Mouse (Mus musculus): Measurements from ENCODE around the gene Slx4. TPM values are rescaled to one million over a fixed set of nuclear protein-coding genes. Genes with fewer than 3 reads are reported as not detected.

Slx4 gene
- total and polyA plus RNA-seq, 3 experiments: 13.4 to 47.4 (median 30.4) TPM

DNA sequence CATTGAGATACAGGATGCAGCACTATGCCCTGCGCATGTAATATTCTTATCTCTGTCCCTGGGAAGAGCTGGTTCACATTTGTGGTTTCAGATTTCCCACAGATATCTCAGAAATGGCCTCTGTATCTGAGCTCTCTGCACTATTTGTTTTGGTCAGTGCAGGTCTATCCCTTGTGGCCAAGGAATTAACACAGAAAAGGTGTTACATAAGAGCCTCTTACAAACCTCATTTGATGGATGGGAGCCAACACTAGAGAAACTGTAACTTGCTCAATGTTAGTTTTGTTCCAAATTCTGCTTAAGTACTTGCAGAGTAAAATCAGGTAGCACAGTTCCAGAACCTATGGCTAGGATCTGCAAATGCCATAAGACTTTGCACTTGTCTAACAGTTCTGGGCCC, 69.5 kb downstream of the Slx4 start:
- no peak overlapping the region for H3K27ac ChIP-seq (ENCODE audit: insufficient read depth, low read depth)
- H3K4me1 ChIP-seq (ENCODE audit: control insufficient read depth in 1 of 2, insufficient read depth in 2 of 2): peaks cover 0 to 2% of the 10 kb centered on the region in 2 experiments; a peak in 1 of 4 replicates
- TF ChIP-seq MAX (IDR thresholded peaks at IDR 0.05; ENCODE audit: low read length) (no peak), CHD2 (IDR thresholded peaks at IDR 0.05; ENCODE audit: low read length) (no peak), TCF12 (IDR thresholded peaks at IDR 0.05; ENCODE audit: low read depth, low read length) (no peak)
- no peaks in the 10 kb centered on the region for H3K79me2 ChIP-seq (replicated peaks; ENCODE audit: control insufficient read depth, extremely low read depth, insufficient read depth, poor library complexity, severe bottlenecking)
- no peak overlapping the region for H3K4me2 ChIP-seq (ENCODE audit: insufficient read depth, low read depth, poor library complexity, severe bottlenecking)
- no peak overlapping the region for H3K4me3 ChIP-seq (replicated peaks in 1 of 3; ENCODE audit: low read depth in 2 of 3, low read length in 2 of 3, poor library complexity in 1 of 3)
- no peaks in the 10 kb centered on the region for H3K27me3 ChIP-seq (replicated peaks)
- H3K9ac ChIP-seq (ENCODE audit: insufficient read depth, low read depth): no peak overlapping the region
- no peaks in the 10 kb centered on the region for H3K9me3 ChIP-seq (replicated peaks; ENCODE audit: low read length)
- in situ Hi-C loops (cut with MboI; ENCODE audit: low pct_ligation_motif_present, low pct_unique_long_range_greater_than_20kb, low sequenced_read_pairs) (no loop called here), dilution Hi-C loops (cut with MboI; ENCODE audit: extremely low pct_ligation_motif_present, extremely low pct_unique_long_range_greater_than_20kb, low sequenced_read_pairs) (no loop called here)
- H3K36me3 ChIP-seq (replicated peaks in 1 of 2; ENCODE audit: control insufficient read depth in 1 of 2, insufficient read depth in 1 of 2, low read length in 1 of 2): peaks cover 68 to 90% of the 10 kb centered on the region in 2 experiments
- DNase-seq (ENCODE audit: extremely low read depth): no peak

DNA sequence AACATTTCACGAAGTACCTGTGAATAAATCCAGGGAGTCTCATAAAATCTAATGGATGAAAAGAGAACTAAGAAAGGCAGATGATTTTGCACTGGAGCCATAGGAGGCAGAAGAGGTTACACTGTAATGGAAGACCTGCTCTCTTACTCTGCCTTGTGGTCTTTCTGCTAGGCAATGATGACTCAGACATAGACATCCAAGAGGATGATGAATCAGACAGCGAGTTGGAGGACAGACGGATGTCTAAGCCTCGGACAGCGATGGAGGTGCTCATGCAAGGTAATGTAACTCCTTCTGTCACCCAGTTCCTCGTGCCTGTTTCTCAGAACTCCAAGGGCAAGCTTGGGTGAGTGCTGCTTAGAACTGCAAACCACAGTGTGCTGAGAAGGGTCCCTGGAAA, 70.0 kb downstream of the Slx4 start:
- Histone ChIP-seq H3K9me3 (replicated peaks; ENCODE audit: low read length) (no peaks in the 10 kb centered on the region), H3K4me3 (replicated peaks in 1 of 3; ENCODE audit: low read depth in 2 of 3, low read length in 2 of 3, poor library complexity in 1 of 3) (no peak overlapping the region), H3K9ac (ENCODE audit: insufficient read depth, low read depth) (no peak overlapping the region), H3K79me2 (replicated peaks; ENCODE audit: control insufficient read depth, extremely low read depth, insufficient read depth, poor library complexity, severe bottlenecking) (no peaks in the 10 kb centered on the region), H3K27ac (ENCODE audit: insufficient read depth, low read depth) (no peak overlapping the region), H3K4me1 (ENCODE audit: control insufficient read depth in 1 of 2, insufficient read depth in 2 of 2) (peaks cover 0 to 2% of the 10 kb centered on the region in 2 experiments; a peak in 1 of 4 replicates), H3K36me3 (replicated peaks in 1 of 2; ENCODE audit: control insufficient read depth in 1 of 2, insufficient read depth in 1 of 2, low read length in 1 of 2) (peaks cover 67 to 89% of the 10 kb centered on the region in 2 experiments), H3K27me3 (replicated peaks) (no peaks in the 10 kb centered on the region), H3K4me2 (ENCODE audit: insufficient read depth, low read depth, poor library complexity, severe bottlenecking) (no peak overlapping the region)
- dilution Hi-C loops (cut with MboI; ENCODE audit: extremely low pct_ligation_motif_present, extremely low pct_unique_long_range_greater_than_20kb, low sequenced_read_pairs): no loop called here
- in situ Hi-C loops (cut with MboI; ENCODE audit: low pct_ligation_motif_present, low pct_unique_long_range_greater_than_20kb, low sequenced_read_pairs): no loop called here
- no peak for DNase-seq (ENCODE audit: extremely low read depth)
- TF ChIP-seq RCOR1 (conservative IDR thresholded peaks at IDR 0.05; ENCODE audit: low read depth, low read length) (no peak), NELFE (IDR thresholded peaks at IDR 0.05; ENCODE audit: low read depth, low read length) (no peak), ZNF384 (IDR thresholded peaks at IDR 0.05; ENCODE audit: low read depth, low read length) (no peak), EP300 (IDR thresholded peaks at IDR 0.05; ENCODE audit: low read length) (no peak), JUND (conservative IDR thresholded peaks at IDR 0.05; ENCODE audit: low read depth, low read length) (no peak), JUN (IDR thresholded peaks at IDR 0.05; ENCODE audit: insufficient read depth, low read depth, low read length) (no peak), TBP (conservative IDR thresholded peaks at IDR 0.05; ENCODE audit: low read depth, low read length) (no peak), MAZ (IDR thresholded peaks at IDR 0.05; ENCODE audit: low read depth, low read length) (no peak), E2F4 (IDR thresholded peaks at IDR 0.05; ENCODE audit: insufficient replicate concordance, low read depth, low read length) (no peak), PAX5 (IDR thresholded peaks at IDR 0.05; ENCODE audit: low read length) (no peak), UBTF (IDR thresholded peaks at IDR 0.05; ENCODE audit: low read depth, low read length) (no peak), CHD2 (IDR thresholded peaks at IDR 0.05; ENCODE audit: low read length) (no peak), MYC (IDR thresholded peaks at IDR 0.05; ENCODE audit: low read depth, low read length) (no peak), CHD1 (IDR thresholded peaks at IDR 0.05; ENCODE audit: low read depth, low read length) (no peak), NRF1 (IDR thresholded peaks at IDR 0.05; ENCODE audit: low read depth, low read length) (no peak), MAX (IDR thresholded peaks at IDR 0.05; ENCODE audit: low read length) (no peak), POLR2AphosphoS2 (IDR thresholded peaks at IDR 0.05; ENCODE audit: low read depth, low read length) (no peak), MEF2A (IDR thresholded peaks at IDR 0.05; ENCODE audit: borderline replicate concordance, low read depth, low read length) (no peak), SIN3A (IDR thresholded peaks at IDR 0.05; ENCODE audit: low read length) (no peak), SMC3 (IDR thresholded peaks at IDR 0.05; ENCODE audit: low read depth, low read length) (no peak)

All from CH12.LX (cell line).